Mouse (Mus musculus) liver, embryonic 14.5 days (tissue): ENCODE data around the gene Gja10. TPM values are rescaled to one million over a fixed set of nuclear protein-coding genes. Genes with fewer than 3 reads are reported as not detected.

Experiments
- ATAC-seq: fragments of 200-750 bp; cut with Nextera tagmentation; 2 replicates; pipeline ENCODE4 v1.8.0; 2017; ENCODE audit warnings: moderate number of reproducible peaks, mild to moderate bottlenecking, moderate library complexity; ENCODE audit not compliant: insufficient read depth
- DNase-seq, 3 experiments: peaks; one replicate each; pipeline ENCODE4 v3.0.0-alpha.2; 2012 to 2013; ENCODE audit warnings: low read depth in 3 of 3, low spot score in 3 of 3
- H3K27ac ChIP-seq: fragments of 300-500 bp; sonication (generic); 2 replicates; pipeline ENCODE4 v1.5.1; 2014; ENCODE audit warnings: moderate library complexity, mild to moderate bottlenecking, control low read depth, inconsistent platforms
- H3K27me3 ChIP-seq: fragments of 300-500 bp; sonication (generic); 2 replicates; pipeline ENCODE4 v1.6.1; 2014; ENCODE audit warnings: mild to moderate bottlenecking, low read length, moderate library complexity; ENCODE audit not compliant: control insufficient read depth, insufficient read depth
- H3K36me3 ChIP-seq: fragments of 300-500 bp; sonication (generic); replicated peaks from 2 replicates; pipeline ENCODE4 v1.6.1; 2014; ENCODE audit warnings: low read depth; ENCODE audit not compliant: control insufficient read depth, insufficient read depth
- H3K4me1 ChIP-seq, 2 experiments: fragments of 200-500 bp in 1 of 2; fragments of 300-500 bp in 1 of 2; sonication (generic) in 1 of 2; replicated peaks; 2 replicates each; pipeline ENCODE4 v1.6.1; 2012 to 2014; ENCODE audit warnings: antibody characterized with exemption in 1 of 2, inconsistent platforms in 1 of 2, low read length in 1 of 2; ENCODE audit not compliant: control insufficient read depth in 2 of 2, insufficient read depth in 2 of 2
- H3K4me2 ChIP-seq: fragments of 300-500 bp; sonication (generic); 2 replicates; pipeline ENCODE4 v1.6.1; 2014; ENCODE audit warnings: low read depth, mild to moderate bottlenecking, control low read depth, moderate library complexity
- H3K4me3 ChIP-seq, 2 experiments: fragments of 200-500 bp in 1 of 2; fragments of 300-500 bp in 1 of 2; sonication (generic) in 1 of 2; 2 replicates each; pipeline ENCODE4 v1.5.1; 2012 to 2014; ENCODE audit warnings: low read depth in 2 of 2, low read length in 2 of 2, mild to moderate bottlenecking in 2 of 2, control low read depth in 1 of 2, inconsistent platforms in 1 of 2, moderate library complexity in 1 of 2; ENCODE audit not compliant: insufficient read depth in 1 of 2
- H3K9ac ChIP-seq: fragments of 300-500 bp; sonication (generic); replicated peaks from 2 replicates; pipeline ENCODE4 v1.6.1; 2014; ENCODE audit warnings: mild to moderate bottlenecking, control low read depth, moderate library complexity
- H3K9me3 ChIP-seq: fragments of 300-500 bp; sonication (generic); 2 replicates; pipeline ENCODE4 v1.6.1; 2016; ENCODE audit warnings: low read length, mixed read lengths; ENCODE audit not compliant: control insufficient read depth
- CTCF ChIP-seq: IDR thresholded peaks from 2 replicates; pipeline ENCODE4 v1.5.1; 2016; ENCODE audit warnings: antibody characterized with exemption, low read depth, control low read depth
- EP300 ChIP-seq: IDR thresholded peaks from 2 replicates; pipeline ENCODE4 v1.6.1; 2016; ENCODE audit warnings: antibody characterized with exemption, low read depth
- WGBS: fragments of 180-500 bp; shearing (Covaris S2); extraction: QIAGEN DNeasy Blood & Tissue Kit; methylation state at CpG from one replicate; pipeline ENCODE4 v1.1.7; 2014; ENCODE audit not compliant: insufficient replicate concordance; 5-methylcytosine and 5-hydroxymethylcytosine counted together
- polyA plus RNA-seq, 2 experiments: library from polyadenylated mRNA; depleted of rRNA in 1 of 2; stranded (reverse) in 1 of 2; unstranded in 1 of 2; fragments of >200 nt; fragmentation: Nextera tagmentation in 1 of 2; extraction: Ambion mirVana in 1 of 2; gene quantifications; 2 replicates each; pipeline versions ENCODE4 v1.2.1 to v1.2.3; 2012 to 2014

The Gja10 gene
- polyA plus RNA-seq, 2 experiments: 0.03 TPM; not detected in 1

GRCm38 (mm10) chr4:32561555-32562095 lies 40.9 kb downstream of the Gja10 start:
- no peak overlapping the region for H3K27ac ChIP-seq
- H3K4me1 ChIP-seq: peaks cover 0 to 9% of the 10 kb centered on the region in 2 experiments; a peak in 1 of 4 replicates
- H3K27me3 ChIP-seq: no peaks in the 10 kb centered on the region
- TF ChIP-seq EP300: no peak
- TF ChIP-seq CTCF: peak; percentile 50
- H3K9ac ChIP-seq: no peak overlapping the region
- no peak overlapping the region for H3K4me2 ChIP-seq
- no peaks in the 10 kb centered on the region for H3K36me3 ChIP-seq
- ATAC-seq (peak; percentile 62), DNase-seq (no peak)
- H3K4me3 ChIP-seq: no peak overlapping the region
- WGBS: 48% methylated on average over 12 of the region's 12 CpGs
- H3K9me3 ChIP-seq: no peaks in the 10 kb centered on the region

- Histone ChIP-seq H3K27ac (no peak overlapping the region), H3K9ac (no peak overlapping the region), H3K4me1 (peaks cover 0 to 9% of the 10 kb centered on the region in 2 experiments; a peak in 1 of 4 replicates), H3K27me3 (no peaks in the 10 kb centered on the region), H3K36me3 (no peaks in the 10 kb centered on the region), H3K4me2 (no peak overlapping the region), H3K9me3 (no peaks in the 10 kb centered on the region), H3K4me3 (no peak overlapping the region)
- TF ChIP-seq EP300 (no peak), CTCF (peak; percentile 32)
- no peak for ATAC-seq
- 58% methylated on average over 8 of the region's 8 CpGs for WGBS
- no peak for DNase-seq
These were observed 41.6 kb downstream of the Gja10 start for GRCm38 (mm10) chr4:32560724-32561554.

- TF ChIP-seq EP300: no peak
- no peak for TF ChIP-seq CTCF
- H3K4me2 ChIP-seq: no peak overlapping the region
- no peak overlapping the region for H3K4me3 ChIP-seq
- H3K27ac ChIP-seq: no peak overlapping the region
- H3K4me1 ChIP-seq: peaks cover 0 to 9% of the 10 kb centered on the region in 2 experiments; a peak in 1 of 4 replicates
- ATAC-seq (no peak), DNase-seq (no peak)
- H3K9me3 ChIP-seq: no peaks in the 10 kb centered on the region
- H3K36me3 ChIP-seq: no peaks in the 10 kb centered on the region
- WGBS: 36% methylated on average over 6 of the region's 6 CpGs
- no peaks in the 10 kb centered on the region for H3K27me3 ChIP-seq
- H3K9ac ChIP-seq: no peak overlapping the region
These were observed 42.3 kb downstream of the Gja10 start for GRCm38 (mm10) chr4:32560246-32560645.

GRCm38 (mm10) chr4:32555506-32555905 lies 47.1 kb downstream of the Gja10 start:
- TF ChIP-seq EP300 (no peak), CTCF (no peak)
- no peaks in the 10 kb centered on the region for H3K27me3 ChIP-seq
- H3K9ac ChIP-seq: no peak overlapping the region
- no peaks in the 10 kb centered on the region for H3K9me3 ChIP-seq
- WGBS: 65% methylated on average over 7 of the region's 7 CpGs
- no peak overlapping the region for H3K4me2 ChIP-seq
- no peak overlapping the region for H3K27ac ChIP-seq
- H3K36me3 ChIP-seq: no peaks in the 10 kb centered on the region
- ATAC-seq: no peak
- 0 out of 4 replicates have a peak, but pooled peaks cover 0 to 2% of the 10 kb centered on the region in 2 experiments for H3K4me1 ChIP-seq
- no peak for DNase-seq
- no peak overlapping the region for H3K4me3 ChIP-seq

GRCm38 (mm10) chr4:32551337-32551736 lies 51.2 kb downstream of the Gja10 start:
- Histone ChIP-seq H3K27ac (no peak overlapping the region), H3K4me3 (no peak overlapping the region), H3K36me3 (no peaks in the 10 kb centered on the region), H3K9me3 (no peaks in the 10 kb centered on the region), H3K4me1 (no peaks in the 10 kb centered on the region), H3K4me2 (no peak overlapping the region), H3K27me3 (no peaks in the 10 kb centered on the region), H3K9ac (no peak overlapping the region)
- TF ChIP-seq CTCF (peak; percentile 56), EP300 (no peak)
- ATAC-seq (no peak), DNase-seq (no peak)
- WGBS: 42% methylated on average over 4 of the region's 4 CpGs
